Mouse (Mus musculus) hindbrain, postnatal 0 days (tissue): ENCODE measurements around the gene Fto. TPM values are rescaled to one million over a fixed set of nuclear protein-coding genes. Genes with fewer than 3 reads are reported as not detected.

ENCODE experiments used
- ATAC-seq: fragments of 200-750 bp; cut with Nextera tagmentation; 2 replicates; pipeline ENCODE4 v1.8.0; 2017; ENCODE audit warnings: mild to moderate bottlenecking, moderate TSS enrichment, moderate library complexity
- DNase-seq: peaks from one replicate; pipeline ENCODE4 v3.0.0-alpha.2; 2015; ENCODE audit warnings: low spot score
- H3K27ac ChIP-seq: fragments of 300-500 bp; sonication (generic); 2 replicates; pipeline ENCODE4 v1.5.1; 2014; ENCODE audit warnings: mild to moderate bottlenecking
- H3K27me3 ChIP-seq: fragments of 300-500 bp; sonication (generic); 2 replicates; pipeline ENCODE4 v1.6.1; 2014; ENCODE audit warnings: low read length, mixed read lengths; ENCODE audit not compliant: insufficient read depth
- H3K36me3 ChIP-seq: fragments of 300-500 bp; sonication (generic); 2 replicates; pipeline ENCODE4 v1.6.1; 2014; ENCODE audit warnings: low read length, mixed read lengths; ENCODE audit not compliant: insufficient read depth
- H3K4me1 ChIP-seq: fragments of 300-500 bp; sonication (generic); 2 replicates; pipeline ENCODE4 v1.6.1; 2014; ENCODE audit warnings: antibody characterized with exemption, low read length, mixed read lengths; ENCODE audit not compliant: insufficient read depth
- H3K4me2 ChIP-seq: fragments of 300-500 bp; sonication (generic); 2 replicates; pipeline ENCODE4 v1.6.1; 2014; ENCODE audit warnings: low read depth, mild to moderate bottlenecking, low read length, moderate library complexity, mixed read lengths
- H3K4me3 ChIP-seq: fragments of 300-500 bp; sonication (generic); 2 replicates; pipeline ENCODE4 v1.5.1; 2014; ENCODE audit warnings: low read length
- H3K9ac ChIP-seq: fragments of 300-500 bp; sonication (generic); replicated peaks from 2 replicates; pipeline ENCODE4 v1.6.1; 2014; ENCODE audit warnings: mild to moderate bottlenecking, low read length, moderate library complexity, mixed read lengths
- H3K9me3 ChIP-seq: fragments of 300-500 bp; sonication (generic); 2 replicates; pipeline ENCODE4 v1.6.1; 2016; ENCODE audit warnings: low read length, mixed read lengths
- CTCF ChIP-seq: IDR thresholded peaks from 2 replicates; pipeline ENCODE4 v1.5.1; 2016; ENCODE audit warnings: antibody characterized with exemption, control low read depth, low read depth
- WGBS: fragments of 180-500 bp; shearing (Covaris S2); extraction: QIAGEN DNeasy Blood & Tissue Kit; methylation state at CpG from one replicate; pipeline ENCODE4 v1.1.7; 2014; 5-methylcytosine and 5-hydroxymethylcytosine counted together
- polyA plus RNA-seq: library from polyadenylated mRNA; unstranded; fragments of >200 nt; fragmentation: Nextera tagmentation; extraction: Ambion mirVana; gene quantifications from 2 replicates; pipeline ENCODE4 v1.2.1, GENCODE M21; 2015
- total RNA-seq: library from RNA; depleted of rRNA; stranded (reverse); fragments of >200 nt; gene quantifications from 2 replicates; pipeline ENCODE4 v1.2.3, GENCODE M21; 2014

Fto gene
- total and polyA plus RNA-seq, 2 experiments from 2014 or later, result 80.7 to 122 TPM

DNA sequence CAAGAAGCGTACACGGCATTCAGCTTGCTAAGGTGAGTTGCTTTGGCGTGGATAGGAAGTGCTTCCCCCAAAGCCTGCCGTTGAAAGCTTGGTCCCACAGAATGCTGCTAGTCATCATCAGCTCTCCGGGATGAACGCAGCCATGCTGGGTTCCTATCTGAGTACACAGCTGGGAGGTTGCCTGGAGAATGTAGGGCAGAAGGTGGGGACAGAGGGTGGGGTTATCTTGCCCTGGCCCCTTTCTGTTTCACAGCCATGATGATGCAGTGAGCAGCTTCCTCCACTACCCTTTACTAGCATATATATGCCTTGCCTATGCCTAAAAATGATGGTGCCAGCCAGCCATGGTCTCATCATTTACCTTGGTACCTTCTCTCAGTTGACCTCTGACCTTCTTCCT, 147.6 kb downstream of the Fto start:
- WGBS, result 94% methylated on average over 6 of the region's 6 CpGs
- Histone ChIP-seq H3K27me3 (no peaks in the 10 kb centered on the region), H3K9ac (no peak overlapping the region), H3K36me3 (no peaks in the 10 kb centered on the region), H3K9me3 (no peaks in the 10 kb centered on the region), H3K4me1 (no peaks in the 10 kb centered on the region), H3K4me2 (no peak overlapping the region), H3K27ac (no peak overlapping the region), H3K4me3 (no peak overlapping the region)
- no peak for TF ChIP-seq CTCF
- DNase-seq, result no peak
- no peak for ATAC-seq

DNA sequence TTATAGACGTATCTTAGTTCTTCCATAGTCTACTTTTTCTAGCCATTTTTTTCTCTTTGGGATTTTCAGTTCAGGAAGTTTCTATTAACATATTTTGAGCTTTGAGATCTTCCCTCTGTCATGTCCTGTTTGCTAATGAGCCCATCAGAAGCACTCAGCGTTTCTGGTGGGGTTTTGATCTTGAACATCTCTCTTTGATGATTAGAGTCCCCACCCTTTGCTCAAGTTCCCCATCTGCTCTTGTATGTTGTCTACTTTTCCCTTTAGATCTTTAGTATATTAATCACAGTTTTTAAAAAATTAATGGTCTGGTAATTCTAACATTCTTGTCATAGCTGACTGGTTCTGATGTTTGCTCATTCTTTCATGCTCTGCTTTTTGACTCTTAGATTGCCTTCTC, 150.4 kb downstream of the Fto start:
- no peak for TF ChIP-seq CTCF
- Histone ChIP-seq H3K27ac (no peak overlapping the region), H3K4me3 (no peak overlapping the region), H3K27me3 (no peaks in the 10 kb centered on the region), H3K9ac (no peak overlapping the region), H3K36me3 (no peaks in the 10 kb centered on the region), H3K4me2 (no peak overlapping the region), H3K4me1 (no peaks in the 10 kb centered on the region), H3K9me3 (no peaks in the 10 kb centered on the region)
- DNase-seq, result no peak
- 79% methylated on average over 2 of the region's 2 CpGs for WGBS
- no peak for ATAC-seq

GRCm38 (mm10) chr8:91467463-91467862, 154.1 kb downstream of the Fto start:
- WGBS, result 95% methylated on average over 3 of the region's 3 CpGs
- TF ChIP-seq CTCF, result no peak
- H3K9me3 ChIP-seq, result no peaks in the 10 kb centered on the region
- no peaks in the 10 kb centered on the region for H3K36me3 ChIP-seq
- no peak overlapping the region for H3K4me2 ChIP-seq
- no peak overlapping the region for H3K9ac ChIP-seq
- no peaks in the 10 kb centered on the region for H3K27me3 ChIP-seq
- no peak overlapping the region for H3K4me3 ChIP-seq
- DNase-seq, result no peak
- no peak for ATAC-seq
- no peak overlapping the region for H3K27ac ChIP-seq
- H3K4me1 ChIP-seq, result no peaks in the 10 kb centered on the region

- WGBS, result 86% methylated on average over 8 of the region's 8 CpGs
- no peak for ATAC-seq
- DNase-seq, result no peak
- no peaks in the 10 kb centered on the region for H3K27me3 ChIP-seq
- no peaks in the 10 kb centered on the region for H3K9me3 ChIP-seq
- H3K4me3 ChIP-seq, result no peak overlapping the region
- no peak overlapping the region for H3K27ac ChIP-seq
- no peaks in the 10 kb centered on the region for H3K4me1 ChIP-seq
- H3K36me3 ChIP-seq, result no peaks in the 10 kb centered on the region
- TF ChIP-seq CTCF, result no peak
- H3K9ac ChIP-seq, result no peak overlapping the region
- H3K4me2 ChIP-seq, result no peak overlapping the region
Observed at GRCm38 (mm10) chr8:91467881-91468534, 154.7 kb downstream of the Fto start.

DNA sequence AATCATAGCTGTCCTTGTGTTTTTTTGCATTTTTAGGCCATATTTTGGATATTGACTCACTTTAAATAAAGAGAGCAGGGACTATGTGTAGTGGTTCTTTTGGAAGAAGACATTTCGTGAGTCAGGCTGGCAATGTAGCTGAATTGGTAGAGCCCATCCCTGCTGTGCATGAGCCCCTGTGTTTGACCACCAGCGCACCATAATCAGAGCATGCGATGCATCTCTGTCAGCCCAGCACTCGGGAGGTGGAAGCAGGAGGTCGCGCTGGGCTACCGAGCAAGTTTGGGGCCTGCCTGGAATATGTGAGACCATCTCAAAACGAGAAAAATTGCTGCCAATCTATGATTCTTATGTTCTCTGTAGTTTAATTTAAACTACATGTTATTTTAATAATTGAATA, 156.1 kb downstream of the Fto start:
- Histone ChIP-seq H3K9ac (no peak overlapping the region), H3K4me1 (no peaks in the 10 kb centered on the region), H3K4me3 (no peak overlapping the region), H3K4me2 (no peak overlapping the region), H3K27me3 (no peaks in the 10 kb centered on the region), H3K27ac (no peak overlapping the region), H3K36me3 (no peaks in the 10 kb centered on the region), H3K9me3 (no peaks in the 10 kb centered on the region)
- WGBS, result 83% methylated on average over 8 of the region's 8 CpGs
- DNase-seq, result no peak
- no peak for ATAC-seq
- no peak for TF ChIP-seq CTCF

DNA sequence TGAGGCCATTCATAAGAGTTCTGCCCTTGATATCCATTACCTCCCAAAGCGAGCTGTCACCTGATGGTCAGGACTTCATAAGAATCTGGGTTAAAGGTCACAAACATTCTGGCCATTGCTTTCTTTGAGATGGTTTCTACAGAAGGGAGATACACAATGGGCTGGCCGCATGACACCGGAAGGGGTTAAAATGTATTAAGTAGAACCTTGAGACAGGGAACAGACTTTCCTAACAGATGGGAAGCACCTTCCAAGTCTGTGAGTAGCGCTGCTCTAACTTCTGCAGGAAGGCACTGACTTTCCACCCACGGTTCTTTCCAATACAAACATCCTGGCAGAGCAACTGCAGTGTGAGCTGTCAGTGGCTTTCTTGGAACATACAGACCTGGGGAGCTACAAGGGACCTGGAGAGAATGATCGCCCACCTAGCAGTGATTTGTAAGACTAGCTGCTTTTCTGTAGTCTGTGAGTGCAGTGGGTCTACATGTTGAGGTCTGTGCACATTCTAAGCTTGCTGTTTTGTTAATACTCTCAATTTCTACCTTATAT, 161.5 kb downstream of the Fto start:
- H3K27me3 ChIP-seq, result no peaks in the 10 kb centered on the region
- H3K4me1 ChIP-seq, result no peaks in the 10 kb centered on the region
- peaks cover 4% of the 10 kb centered on the region; the same call in 1 of the 2 replicates for H3K36me3 ChIP-seq
- DNase-seq, result no peak
- no peaks in the 10 kb centered on the region for H3K9me3 ChIP-seq
- no peak for ATAC-seq
- H3K9ac ChIP-seq, result no peak overlapping the region
- H3K4me3 ChIP-seq, result no peak overlapping the region
- no peak for TF ChIP-seq CTCF
- H3K4me2 ChIP-seq, result no peak overlapping the region
- 87% methylated on average over 6 of the region's 6 CpGs for WGBS
- H3K27ac ChIP-seq, result no peak overlapping the region

- DNase-seq (no peak), ATAC-seq (no peak)
- 95% methylated on average over 5 of the region's 5 CpGs for WGBS
- no peak for TF ChIP-seq CTCF
- Histone ChIP-seq H3K4me2 (no peak overlapping the region), H3K36me3 (peaks cover 4% of the 10 kb centered on the region; the same call in 1 of the 2 replicates), H3K27me3 (no peaks in the 10 kb centered on the region), H3K4me3 (no peak overlapping the region), H3K9me3 (no peaks in the 10 kb centered on the region), H3K27ac (no peak overlapping the region), H3K9ac (no peak overlapping the region), H3K4me1 (no peaks in the 10 kb centered on the region)
Observed at GRCm38 (mm10) chr8:91476988-91477387, 163.7 kb downstream of the Fto start.
